Mouse (Mus musculus): ENCODE data around the gene F930015N05Rik. TPM values are rescaled to one million over a fixed set of nuclear protein-coding genes. Genes with fewer than 3 reads are reported as not detected.
A peak's percentile ranks its signal among the peaks of the same experiment; 100 is the strongest.

F930015N05Rik gene
- polyA plus RNA-seq, 2 experiments = 0.03 TPM; not detected in 1

GRCm38 (mm10) chr11:64438909-64439308 lies 2.5 kb upstream of the F930015N05Rik start:
- Histone ChIP-seq H3K36me3 (replicated peaks; ENCODE audit: control insufficient read depth, insufficient read depth, low read depth) (no peaks in the 10 kb centered on the region), H3K4me1 (replicated peaks; ENCODE audit: control insufficient read depth in 2 of 2, insufficient read depth in 2 of 2, low read length in 1 of 2) (no peaks in the 10 kb centered on the region), H3K9ac (replicated peaks) (no peak overlapping the region), H3K4me2 (ENCODE audit: low read depth) (no peak overlapping the region), H3K9me3 (ENCODE audit: control insufficient read depth, low read length) (no peaks in the 10 kb centered on the region), H3K4me3 (ENCODE audit: insufficient read depth in 1 of 2, low read depth in 2 of 2, low read length in 2 of 2) (no peak overlapping the region), H3K27me3 (ENCODE audit: control insufficient read depth, insufficient read depth, low read length) (peaks cover 30% of the 10 kb centered on the region), H3K27ac (no peak overlapping the region)
- ATAC-seq (ENCODE audit: insufficient read depth) (no peak), DNase-seq (ENCODE audit: low read depth in 3 of 3, low spot score in 3 of 3) (no peak)
- TF ChIP-seq CTCF (IDR thresholded peaks at IDR 0.05; ENCODE audit: low read depth) (no peak), EP300 (IDR thresholded peaks at IDR 0.05; ENCODE audit: low read depth) (no peak)
- 14% methylated on average over 3 of the region's 3 CpGs for WGBS (ENCODE audit: insufficient replicate concordance)

- Histone ChIP-seq H3K27ac (no peak overlapping the region), H3K4me3 (ENCODE audit: insufficient read depth in 1 of 2, low read depth in 2 of 2, low read length in 2 of 2) (no peak overlapping the region), H3K4me1 (replicated peaks; ENCODE audit: control insufficient read depth in 2 of 2, insufficient read depth in 2 of 2, low read length in 1 of 2) (no peaks in the 10 kb centered on the region), H3K9me3 (ENCODE audit: control insufficient read depth, low read length) (no peaks in the 10 kb centered on the region), H3K4me2 (ENCODE audit: low read depth) (no peak overlapping the region), H3K27me3 (ENCODE audit: control insufficient read depth, insufficient read depth, low read length) (peaks cover 30% of the 10 kb centered on the region), H3K36me3 (replicated peaks; ENCODE audit: control insufficient read depth, insufficient read depth, low read depth) (no peaks in the 10 kb centered on the region), H3K9ac (replicated peaks) (no peak overlapping the region)
- TF ChIP-seq EP300 (IDR thresholded peaks at IDR 0.05; ENCODE audit: low read depth) (no peak), CTCF (IDR thresholded peaks at IDR 0.05; ENCODE audit: low read depth) (no peak)
- DNase-seq (ENCODE audit: low read depth in 3 of 3, low spot score in 3 of 3) (no peak), ATAC-seq (ENCODE audit: insufficient read depth) (no peak)
- WGBS (ENCODE audit: insufficient replicate concordance) = 59% methylated on average over 3 of the region's 3 CpGs
These were observed 1.3 kb upstream of the F930015N05Rik start for GRCm38 (mm10) chr11:64437721-64438120.

GRCm38 (mm10) chr11:64436791-64437298 lies 392 bp upstream of the F930015N05Rik start:
- Histone ChIP-seq H3K4me1 (replicated peaks; ENCODE audit: control insufficient read depth in 2 of 2, insufficient read depth in 2 of 2, low read length in 1 of 2) (no peaks in the 10 kb centered on the region), H3K27me3 (ENCODE audit: control insufficient read depth, insufficient read depth, low read length) (peaks cover 30% of the 10 kb centered on the region), H3K27ac (no peak overlapping the region), H3K4me2 (ENCODE audit: low read depth) (peak overlapping the region; percentile 67; the same call in 1 of the 2 replicates), H3K9ac (replicated peaks) (no peak overlapping the region), H3K36me3 (replicated peaks; ENCODE audit: control insufficient read depth, insufficient read depth, low read depth) (no peaks in the 10 kb centered on the region), H3K9me3 (ENCODE audit: control insufficient read depth, low read length) (no peaks in the 10 kb centered on the region), H3K4me3 (ENCODE audit: insufficient read depth in 1 of 2, low read depth in 2 of 2, low read length in 2 of 2) (peak overlapping the region in 1 of 2 experiments; percentile 28; a peak in 2 of 4 replicates)
- ATAC-seq (ENCODE audit: insufficient read depth) (no peak), DNase-seq (ENCODE audit: low read depth in 3 of 3, low spot score in 3 of 3) (no peak)
- TF ChIP-seq CTCF (IDR thresholded peaks at IDR 0.05; ENCODE audit: low read depth) (no peak), EP300 (IDR thresholded peaks at IDR 0.05; ENCODE audit: low read depth) (no peak)
- 18% methylated on average over 5 of the region's 5 CpGs for WGBS (ENCODE audit: insufficient replicate concordance)

- Histone ChIP-seq H3K9me3 (ENCODE audit: control insufficient read depth, low read length) (no peaks in the 10 kb centered on the region), H3K4me1 (replicated peaks; ENCODE audit: control insufficient read depth in 2 of 2, insufficient read depth in 2 of 2, low read length in 1 of 2) (no peaks in the 10 kb centered on the region), H3K9ac (replicated peaks) (no peak overlapping the region), H3K27ac (no peak overlapping the region), H3K4me3 (ENCODE audit: insufficient read depth in 1 of 2, low read depth in 2 of 2, low read length in 2 of 2) (peak overlapping the region; percentile 28 to 44), H3K4me2 (ENCODE audit: low read depth) (peak overlapping the region; percentile 67), H3K27me3 (ENCODE audit: control insufficient read depth, insufficient read depth, low read length) (peaks cover 30% of the 10 kb centered on the region), H3K36me3 (replicated peaks; ENCODE audit: control insufficient read depth, insufficient read depth, low read depth) (no peaks in the 10 kb centered on the region)
- TF ChIP-seq EP300 (IDR thresholded peaks at IDR 0.05; ENCODE audit: low read depth) = no peak
- no peak for TF ChIP-seq CTCF (IDR thresholded peaks at IDR 0.05; ENCODE audit: low read depth)
- DNase-seq (ENCODE audit: low read depth in 3 of 3, low spot score in 3 of 3) = no peak
- peak; percentile 41; the same call in 1 of the 2 replicates for ATAC-seq (ENCODE audit: insufficient read depth)
- under 1% methylated on average over 81 of the region's 81 CpGs for WGBS (ENCODE audit: insufficient replicate concordance)
These were observed 674 bp downstream of the F930015N05Rik start for GRCm38 (mm10) chr11:64435546-64436411.

Data from liver, embryonic 14.5 days (tissue).